Mouse (Mus musculus) lung, embryonic 16.5 days (tissue): ENCODE data around the gene Mgp. TPM values are rescaled to one million over a fixed set of nuclear protein-coding genes. Genes with fewer than 3 reads are reported as not detected.
A peak's percentile ranks its signal among the peaks of the same experiment; 100 is the strongest.

Experiments
- ATAC-seq: fragments of 200-750 bp; cut with Nextera tagmentation; 2 replicates; pipeline ENCODE4 v1.8.0; 2017; ENCODE audit warnings: low read depth, mild to moderate bottlenecking, moderate library complexity
- H3K27ac ChIP-seq: fragments of 300-500 bp; sonication (generic); 2 replicates; pipeline ENCODE4 v1.5.1; 2014; ENCODE audit warnings: mild to moderate bottlenecking, control low read depth, low read length
- H3K27me3 ChIP-seq: fragments of 300-500 bp; sonication (generic); 2 replicates; pipeline ENCODE4 v1.6.1; 2014; ENCODE audit warnings: low read depth, low read length, mixed read lengths; ENCODE audit not compliant: control insufficient read depth, insufficient read depth
- H3K36me3 ChIP-seq: fragments of 300-500 bp; sonication (generic); 2 replicates; pipeline ENCODE4 v1.6.1; 2014; ENCODE audit warnings: low read length; ENCODE audit not compliant: control insufficient read depth, insufficient read depth
- H3K4me1 ChIP-seq: fragments of 300-500 bp; sonication (generic); replicated peaks from 2 replicates; pipeline ENCODE4 v1.6.1; 2014; ENCODE audit warnings: low read length, mixed read lengths; ENCODE audit not compliant: control insufficient read depth, insufficient read depth
- H3K4me2 ChIP-seq: fragments of 300-500 bp; sonication (generic); 2 replicates; pipeline ENCODE4 v1.6.1; 2014; ENCODE audit warnings: low read depth, low read length, control low read depth
- H3K4me3 ChIP-seq: fragments of 300-500 bp; sonication (generic); 2 replicates; pipeline ENCODE4 v1.5.1; 2014; ENCODE audit warnings: mild to moderate bottlenecking, low read length, control low read depth
- H3K9ac ChIP-seq: fragments of 300-500 bp; sonication (generic); 2 replicates; pipeline ENCODE4 v1.6.1; 2014; ENCODE audit warnings: low read length, control low read depth
- H3K9me3 ChIP-seq: fragments of 300-500 bp; sonication (generic); 2 replicates; pipeline ENCODE4 v1.6.1; 2016; ENCODE audit warnings: low read length; ENCODE audit not compliant: control insufficient read depth
- WGBS: fragments of 180-500 bp; shearing (Covaris S2); extraction: QIAGEN DNeasy Blood & Tissue Kit; methylation state at CpG from one replicate; pipeline ENCODE4 v1.1.7; 2014; 5-methylcytosine and 5-hydroxymethylcytosine counted together
- polyA plus RNA-seq: library from polyadenylated mRNA; unstranded; fragments of >200 nt; fragmentation: Nextera tagmentation; extraction: Ambion mirVana; gene quantifications from 2 replicates; pipeline ENCODE4 v1.2.1, GENCODE M21; 2015

The Mgp gene
- polyA plus RNA-seq = 1,118 and 1,160 TPM in 2 replicates

DNA sequence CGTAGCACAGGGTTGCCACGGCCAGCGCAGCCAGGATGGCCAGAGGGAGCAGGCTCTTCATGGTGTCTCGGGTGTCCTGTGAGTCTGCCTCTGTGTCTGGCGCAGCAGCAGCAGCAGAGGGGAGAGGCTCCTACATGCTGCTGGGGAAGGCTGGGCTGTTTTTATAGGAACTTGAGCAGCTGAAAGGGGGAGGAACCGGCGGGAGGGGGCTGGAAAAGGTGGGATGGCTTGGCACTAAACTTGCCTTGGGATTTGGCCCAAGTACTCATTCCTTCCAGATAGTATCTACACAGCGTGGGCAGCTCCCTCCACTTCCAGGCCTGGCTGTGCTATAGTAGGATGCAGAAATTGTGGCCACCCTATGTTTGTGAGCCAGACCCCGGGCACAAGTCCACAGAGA is at the start of gene Mgp:
Mgp (minus strand) TSS at position 154 of the 400 bp plus-strand sequence.
- H3K36me3 ChIP-seq = no peaks in the 10 kb centered on the region; the same call in 1 of the 2 replicates
- WGBS = 27% methylated on average over 9 of the region's 9 CpGs
- H3K4me2 ChIP-seq = peak within 1 kb of the TSS; percentile 55
- peak within 1 kb of the TSS; percentile 91 for H3K27ac ChIP-seq
- H3K4me3 ChIP-seq = peak within 1 kb of the TSS; percentile 56
- peak within 1 kb of the TSS; percentile 78 for H3K9ac ChIP-seq
- no peaks in the 10 kb centered on the region for H3K9me3 ChIP-seq
- peaks cover 7% of the 10 kb centered on the region; the same call in 1 of the 2 replicates for H3K4me1 ChIP-seq
- H3K27me3 ChIP-seq = no peaks in the 10 kb centered on the region
- peak; percentile 83 for ATAC-seq

DNA sequence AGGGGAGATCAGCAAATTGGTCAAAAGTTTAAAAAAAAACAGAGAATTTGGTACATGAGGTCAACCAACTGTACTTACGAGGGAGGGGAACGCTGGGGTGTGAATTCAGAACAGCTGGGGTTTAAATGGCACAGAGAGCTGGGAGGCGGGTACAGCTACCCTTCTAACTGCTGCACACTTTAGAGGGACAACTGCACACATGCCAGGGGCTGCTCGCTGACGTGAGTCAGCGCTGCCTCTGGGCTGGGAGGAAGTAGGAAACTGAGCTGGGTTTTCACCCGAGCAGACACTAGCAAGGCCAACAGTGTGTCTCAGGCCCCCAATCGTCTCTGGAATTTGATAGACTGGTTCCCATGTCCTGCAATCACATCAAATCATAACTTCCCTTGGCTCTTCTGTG is 49.4 kb upstream of the Mgp start:
- no peak for ATAC-seq
- Histone ChIP-seq H3K27me3 (no peaks in the 10 kb centered on the region), H3K4me2 (no peak overlapping the region), H3K4me1 (peaks cover 2% of the 10 kb centered on the region; the same call in 1 of the 2 replicates), H3K36me3 (no peaks in the 10 kb centered on the region), H3K9me3 (no peaks in the 10 kb centered on the region), H3K27ac (no peak overlapping the region), H3K4me3 (no peak overlapping the region), H3K9ac (no peak overlapping the region)
- WGBS = 51% methylated on average over 8 of the region's 8 CpGs

DNA sequence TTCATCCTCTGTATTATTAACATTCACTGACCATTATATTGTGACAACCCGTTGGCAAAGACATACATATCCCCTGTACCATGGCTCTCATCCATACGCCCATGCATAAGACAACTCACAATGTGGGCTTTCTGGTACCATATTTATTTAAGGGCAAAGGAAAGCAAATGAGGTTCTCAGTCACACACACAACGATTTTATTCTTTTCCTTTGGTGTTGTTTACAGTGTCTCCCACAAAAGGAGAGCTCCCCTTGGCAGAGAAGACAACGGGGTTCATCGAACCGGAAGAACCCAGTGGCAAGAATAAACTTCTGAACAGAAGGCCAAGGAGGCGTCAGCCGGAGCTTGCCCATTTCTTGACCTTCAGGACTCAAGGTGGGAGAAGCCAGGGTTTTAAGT is 47.9 kb upstream of the Mgp start, which contains the start of gene Pde6h:
Pde6h (plus strand) TSS at position 301 of the 400 bp plus-strand sequence.
- ATAC-seq = no peak
- H3K27ac ChIP-seq = no peak within 1 kb of the TSS
- no peak within 1 kb of the TSS for H3K9ac ChIP-seq
- WGBS = 89% methylated on average over 8 of the region's 8 CpGs
- H3K4me2 ChIP-seq = no peak within 1 kb of the TSS
- H3K9me3 ChIP-seq = no peaks in the 10 kb centered on the region
- H3K4me3 ChIP-seq = no peak within 1 kb of the TSS
- peaks cover 2% of the 10 kb centered on the region; the same call in 1 of the 2 replicates for H3K4me1 ChIP-seq
- no peaks in the 10 kb centered on the region for H3K36me3 ChIP-seq
- H3K27me3 ChIP-seq = no peaks in the 10 kb centered on the region

DNA sequence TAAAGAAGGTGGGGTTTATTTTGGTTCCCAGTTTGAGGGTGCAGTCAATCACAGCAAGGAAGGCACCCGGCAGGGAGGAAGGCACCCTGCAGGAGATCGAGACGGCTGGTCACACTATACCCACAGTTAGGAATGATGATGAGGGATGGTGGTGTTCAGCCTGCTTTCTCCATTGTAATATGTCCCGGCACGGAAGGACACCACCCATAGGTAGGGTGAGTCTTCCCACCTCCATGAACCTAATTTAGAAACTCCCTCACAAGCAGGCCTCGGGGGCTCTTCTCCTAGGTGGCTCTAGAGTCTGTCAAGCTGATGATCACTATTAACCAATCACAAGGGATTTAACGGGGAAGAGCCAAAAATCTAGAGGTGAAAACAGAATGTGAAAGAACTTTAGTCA is 47.2 kb upstream of the Mgp start:
- 85% methylated on average over 7 of the region's 7 CpGs for WGBS
- ATAC-seq = no peak

DNA sequence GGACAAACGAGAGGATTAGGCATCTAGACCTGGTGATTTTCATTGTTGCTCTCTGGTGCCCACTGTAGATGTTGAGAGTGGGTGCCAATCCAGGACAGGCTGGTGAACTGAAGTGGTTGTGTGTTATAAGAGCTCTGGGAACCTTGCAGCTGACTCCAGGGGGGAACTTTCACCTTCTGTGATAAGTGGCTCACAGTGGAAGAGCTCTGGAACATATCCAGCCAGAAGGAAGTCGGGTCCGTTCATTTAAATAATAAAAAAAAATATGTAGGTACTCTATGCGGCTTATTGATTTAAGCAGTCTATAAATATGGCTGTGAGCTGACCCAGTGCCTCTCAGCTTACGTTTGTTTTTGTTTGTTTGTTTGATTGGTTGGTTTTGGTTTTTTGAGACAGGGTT is 46.5 kb upstream of the Mgp start, which contains the start of gene Erp27:
Erp27 (minus strand) TSS at position 101 of the 400 bp plus-strand sequence.
- no peaks in the 10 kb centered on the region for H3K9me3 ChIP-seq
- no peak within 1 kb of the TSS for H3K27ac ChIP-seq
- H3K36me3 ChIP-seq = no peaks in the 10 kb centered on the region
- H3K4me2 ChIP-seq = no peak within 1 kb of the TSS
- no peaks in the 10 kb centered on the region for H3K27me3 ChIP-seq
- H3K4me3 ChIP-seq = no peak within 1 kb of the TSS
- no peak for ATAC-seq
- peaks cover 2% of the 10 kb centered on the region; the same call in 1 of the 2 replicates for H3K4me1 ChIP-seq
- 59% methylated on average over 5 of the region's 5 CpGs for WGBS
- no peak within 1 kb of the TSS for H3K9ac ChIP-seq

More for the DNA sequence above, 47.2 kb upstream of the Mgp start:
- Histone ChIP-seq H3K9me3 (no peaks in the 10 kb centered on the region), H3K4me3 (no peak overlapping the region), H3K27ac (no peak overlapping the region), H3K4me2 (no peak overlapping the region), H3K9ac (no peak overlapping the region), H3K36me3 (no peaks in the 10 kb centered on the region), H3K27me3 (no peaks in the 10 kb centered on the region), H3K4me1 (peaks cover 2% of the 10 kb centered on the region; the same call in 1 of the 2 replicates)

DNA sequence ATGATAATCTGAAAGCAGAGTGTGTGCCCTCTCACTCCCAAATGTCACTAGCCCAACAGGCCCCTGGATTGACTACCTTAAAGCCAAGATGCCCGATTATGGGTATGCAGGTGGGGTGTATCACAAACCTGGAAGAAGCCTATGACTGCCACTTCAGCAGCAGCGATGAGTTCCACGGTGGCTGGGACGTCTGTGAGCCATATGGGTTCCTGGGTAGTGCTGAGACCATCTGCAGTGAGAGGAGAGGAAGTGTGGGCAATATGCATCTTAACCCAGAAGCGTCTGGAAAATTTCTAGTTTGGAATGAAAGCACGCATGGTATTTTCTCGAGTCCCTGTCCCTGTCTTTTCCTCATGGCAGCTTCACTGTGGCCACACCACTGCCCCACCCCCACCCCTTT is 46.0 kb upstream of the Mgp start:
- no peak overlapping the region for H3K27ac ChIP-seq
- no peak overlapping the region for H3K4me3 ChIP-seq
- H3K4me2 ChIP-seq = no peak overlapping the region
- H3K36me3 ChIP-seq = no peaks in the 10 kb centered on the region
- H3K9ac ChIP-seq = no peak overlapping the region
- no peak for ATAC-seq
- WGBS = 76% methylated on average over 7 of the region's 7 CpGs
- no peaks in the 10 kb centered on the region for H3K27me3 ChIP-seq
- H3K4me1 ChIP-seq = peaks cover 2% of the 10 kb centered on the region; the same call in 1 of the 2 replicates
- no peaks in the 10 kb centered on the region for H3K9me3 ChIP-seq

DNA sequence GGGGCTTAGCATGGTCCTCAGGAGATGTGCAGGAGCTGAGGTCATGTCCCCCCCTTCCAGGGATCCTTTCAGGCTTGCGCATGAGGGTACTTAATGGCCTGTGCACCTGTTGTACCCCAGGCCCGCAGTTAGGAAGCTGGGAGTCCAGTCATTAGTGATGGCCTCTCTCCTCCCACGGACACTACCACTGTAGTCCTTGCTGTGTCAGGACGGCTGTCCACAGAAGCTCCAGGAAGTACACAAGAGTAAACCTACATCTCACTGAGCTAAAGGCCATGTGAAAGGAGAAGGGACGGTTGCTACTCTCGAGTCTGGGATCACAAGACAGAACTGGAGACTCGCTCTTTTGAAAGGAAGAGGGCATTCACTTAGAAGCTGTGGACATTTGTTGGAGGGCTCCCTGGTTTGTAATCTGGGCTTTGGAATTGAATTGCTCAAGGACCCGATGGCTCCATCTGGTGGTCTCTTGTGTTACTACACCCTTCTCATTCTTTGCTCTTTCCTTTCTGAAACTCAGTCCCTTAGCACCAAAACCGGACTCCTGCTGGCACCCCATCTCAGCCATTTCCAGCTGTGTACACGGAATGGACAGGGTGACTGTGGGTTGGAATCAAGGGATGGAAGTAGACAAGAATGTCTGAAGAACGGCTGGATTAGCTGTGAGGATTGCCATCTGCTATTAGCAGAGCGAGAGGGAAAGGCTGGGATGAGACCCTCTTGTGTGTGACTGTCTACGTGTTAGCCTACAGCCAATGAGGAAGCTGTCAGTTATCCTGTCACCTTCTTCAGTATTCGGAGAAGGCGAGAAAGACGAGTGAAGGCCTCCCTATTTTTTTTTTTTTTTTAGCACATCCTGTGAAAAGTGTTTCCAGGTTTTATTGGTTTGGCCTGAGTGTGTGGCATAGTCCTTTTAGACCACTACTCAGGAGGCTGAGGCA is 45.0 kb upstream of the Mgp start:
- Histone ChIP-seq H3K36me3 (no peaks in the 10 kb centered on the region), H3K9me3 (no peaks in the 10 kb centered on the region), H3K4me2 (no peak overlapping the region), H3K4me1 (peaks cover 2% of the 10 kb centered on the region; the same call in 1 of the 2 replicates), H3K27ac (no peak overlapping the region), H3K9ac (no peak overlapping the region), H3K27me3 (no peaks in the 10 kb centered on the region), H3K4me3 (no peak overlapping the region)
- 34% methylated on average over 16 of the region's 16 CpGs for WGBS
- ATAC-seq = peak; percentile 42

DNA sequence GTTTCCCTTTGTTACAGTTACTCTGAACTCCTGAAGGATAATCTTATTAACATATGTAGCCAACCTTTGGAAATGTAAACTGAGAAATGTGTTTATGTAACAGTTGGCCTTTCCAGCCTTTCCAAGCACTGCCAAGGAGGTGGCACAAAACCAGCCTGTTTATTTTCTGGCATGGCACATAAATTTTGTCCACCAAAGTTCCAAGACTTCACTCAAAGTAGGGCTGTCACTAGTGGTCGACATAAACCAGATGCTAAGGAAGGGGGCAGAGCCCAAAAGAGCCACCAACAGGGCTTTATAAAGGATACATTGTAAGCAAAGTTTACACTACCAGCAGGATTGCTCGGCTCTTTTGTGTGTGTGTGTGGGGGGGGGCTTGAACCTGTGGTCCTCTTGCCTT is 42.3 kb upstream of the Mgp start:
- no peak overlapping the region for H3K4me3 ChIP-seq
- WGBS = 5% methylated on average over 2 of the region's 2 CpGs
- no peak overlapping the region for H3K9ac ChIP-seq
- H3K36me3 ChIP-seq = no peaks in the 10 kb centered on the region
- H3K27ac ChIP-seq = peak overlapping the region; percentile 55; the same call in 1 of the 2 replicates
- H3K4me1 ChIP-seq = peaks cover 14% of the 10 kb centered on the region
- no peak overlapping the region for H3K4me2 ChIP-seq
- H3K27me3 ChIP-seq = no peaks in the 10 kb centered on the region
- H3K9me3 ChIP-seq = no peaks in the 10 kb centered on the region
- ATAC-seq = 0 out of 2 replicates have a peak, but pooled peaks have one; percentile 10

DNA sequence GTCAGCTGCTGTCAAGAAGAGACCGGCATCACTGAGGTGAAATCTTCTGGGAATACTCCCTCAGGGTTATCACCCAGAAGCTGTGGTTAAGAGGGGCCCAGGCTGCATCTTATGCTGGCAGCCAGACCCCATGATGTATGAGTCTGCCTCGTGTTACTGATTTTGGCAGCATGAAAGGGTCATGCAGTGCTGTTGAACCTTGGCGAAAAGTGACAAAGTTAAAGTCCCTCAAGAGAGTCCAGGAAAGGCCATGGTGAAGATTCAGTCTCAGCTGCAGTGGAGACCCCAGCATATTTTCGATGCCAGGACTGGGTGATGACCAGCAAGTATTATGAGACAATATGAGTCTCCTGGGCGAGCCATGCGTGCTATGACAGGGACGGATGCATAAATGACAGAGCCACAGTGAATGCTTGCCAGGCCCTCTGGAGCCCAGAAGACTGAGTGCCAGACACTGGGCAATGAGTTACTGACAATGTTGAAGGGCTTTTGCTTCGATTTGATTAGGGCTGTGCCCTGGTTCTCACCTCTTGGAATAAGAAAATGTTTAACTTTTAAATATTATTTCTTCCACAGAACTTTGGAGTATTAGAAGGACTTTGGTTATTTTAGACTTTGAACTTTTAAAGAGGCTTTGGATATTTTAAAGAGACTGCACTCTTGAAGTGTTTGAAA is 40.2 kb upstream of the Mgp start:
- peaks cover 12% of the 10 kb centered on the region for H3K4me1 ChIP-seq
- WGBS = 66% methylated on average over 8 of the region's 8 CpGs
- H3K4me2 ChIP-seq = no peak overlapping the region
- H3K9me3 ChIP-seq = no peaks in the 10 kb centered on the region
- no peak overlapping the region for H3K4me3 ChIP-seq
- peak overlapping the region; percentile 29; the same call in 1 of the 2 replicates for H3K27ac ChIP-seq
- H3K27me3 ChIP-seq = no peaks in the 10 kb centered on the region
- H3K36me3 ChIP-seq = no peaks in the 10 kb centered on the region
- no peak overlapping the region for H3K9ac ChIP-seq
- no peak for ATAC-seq
